Mouse (Mus musculus) hindlimb bud, embryonic 11.5 days (tissue): ENCODE measurements around the gene Kifc1.
"Not testable (repeated sequence)": the region's sequence is repeated elsewhere in the genome, so short reads cannot be mapped to it uniquely, and the experiment has no call there.

ENCODE experiments used
- DNase-seq: peaks from one replicate; pipeline ENCODE4 v3.0.0-alpha.2; 2012; ENCODE audit warnings: low read depth, low spot score; ENCODE audit errors: extremely low spot score

Kifc1 gene

DNA sequence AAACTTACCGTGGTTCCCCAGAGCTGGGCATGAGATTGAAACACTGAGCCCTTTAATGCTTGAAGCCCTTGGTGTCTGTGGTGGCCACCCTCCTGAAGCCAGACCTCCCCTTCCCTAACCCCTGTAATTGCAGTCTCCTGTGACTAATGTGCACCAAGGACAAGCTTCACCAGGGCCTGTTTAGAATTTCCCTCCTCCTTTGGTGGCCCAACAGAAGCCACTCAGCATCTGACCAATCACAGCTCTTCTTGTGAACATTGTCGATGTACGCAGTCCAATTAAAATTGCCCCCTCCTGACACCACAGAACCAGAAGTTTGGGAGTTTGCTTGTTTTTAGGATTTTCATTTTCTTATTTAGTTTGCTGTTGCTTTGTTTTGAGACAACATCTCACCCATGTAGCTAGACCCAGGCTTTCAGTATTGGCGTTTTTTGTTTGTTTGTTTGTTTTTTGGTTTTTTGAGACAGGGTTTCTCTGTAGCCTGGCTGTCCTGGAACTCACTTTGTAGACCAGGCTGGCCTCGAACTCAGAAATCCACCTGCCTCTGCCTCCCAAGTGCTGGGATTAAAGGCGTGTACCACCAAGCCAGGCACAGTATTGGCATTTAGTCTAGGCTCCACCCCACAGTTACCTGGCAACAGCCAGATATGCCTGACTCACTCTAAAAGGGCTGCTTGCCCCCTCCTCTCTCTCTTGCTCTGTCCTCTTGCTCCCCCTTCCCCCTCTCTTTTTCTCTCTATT lies 13.6 kb upstream of the Kifc1 start:
- not testable (repeated sequence) for DNase-seq

DNA sequence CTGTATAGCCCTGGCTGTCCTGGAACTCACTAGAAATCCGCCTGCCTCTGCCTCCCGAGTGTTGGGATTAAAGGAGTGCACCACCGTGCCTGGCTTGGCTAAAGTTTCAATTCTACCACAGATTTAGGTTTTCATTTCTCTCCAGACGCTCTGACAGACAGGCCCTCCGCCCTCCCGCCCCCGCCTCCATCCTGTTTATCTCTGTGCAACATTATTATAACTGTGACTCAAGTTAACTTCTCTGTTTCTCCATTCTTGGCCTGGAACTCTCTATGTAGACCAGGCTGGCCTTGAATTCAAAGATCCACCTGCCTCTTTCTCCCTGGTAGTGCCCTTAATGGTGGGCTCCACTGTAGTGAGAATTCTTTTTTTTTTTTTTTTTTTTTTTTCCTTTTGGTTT lies 12.0 kb upstream of the Kifc1 start:
- no peak for DNase-seq

GRCm38 (mm10) chr17:33902079-33902478 lies 11.6 kb upstream of the Kifc1 start:
- no peak for DNase-seq

DNA sequence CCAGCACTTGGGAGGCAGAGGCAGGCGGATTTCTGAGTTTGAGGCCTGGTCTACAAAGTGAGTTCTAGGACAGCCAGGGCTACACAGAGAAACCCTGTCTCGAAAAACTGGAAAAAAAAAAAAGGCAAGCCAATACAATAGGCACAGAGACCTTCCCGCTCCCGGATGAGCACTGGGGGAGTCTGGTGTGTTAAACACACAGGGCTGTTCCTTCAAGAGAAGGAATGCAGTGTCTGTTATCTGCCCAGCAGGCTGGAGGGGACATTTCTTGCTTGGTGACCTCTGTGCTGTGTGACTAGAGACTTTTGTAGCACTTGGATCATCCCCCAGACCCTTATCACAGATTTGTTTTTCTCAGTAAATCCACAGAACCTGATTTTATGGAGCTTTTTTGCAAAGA lies 11.2 kb upstream of the Kifc1 start:
- no peak for DNase-seq

DNA sequence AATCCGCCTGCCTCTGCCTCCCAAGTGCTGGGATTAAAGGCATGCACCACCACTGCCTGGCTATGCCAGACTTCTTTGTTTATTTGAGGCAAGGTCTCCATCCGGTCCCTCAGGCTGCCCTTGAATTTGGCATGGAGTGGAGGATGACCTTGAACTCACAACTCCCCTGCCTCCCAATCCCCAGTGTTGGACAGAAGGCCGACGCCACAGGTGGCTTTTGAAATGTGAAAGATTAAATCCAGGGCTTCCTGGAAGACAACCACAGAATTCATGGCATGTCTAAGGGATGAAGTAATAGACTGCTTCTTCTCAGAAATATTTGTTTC lies 10.5 kb upstream of the Kifc1 start:
- no peak for DNase-seq

DNA sequence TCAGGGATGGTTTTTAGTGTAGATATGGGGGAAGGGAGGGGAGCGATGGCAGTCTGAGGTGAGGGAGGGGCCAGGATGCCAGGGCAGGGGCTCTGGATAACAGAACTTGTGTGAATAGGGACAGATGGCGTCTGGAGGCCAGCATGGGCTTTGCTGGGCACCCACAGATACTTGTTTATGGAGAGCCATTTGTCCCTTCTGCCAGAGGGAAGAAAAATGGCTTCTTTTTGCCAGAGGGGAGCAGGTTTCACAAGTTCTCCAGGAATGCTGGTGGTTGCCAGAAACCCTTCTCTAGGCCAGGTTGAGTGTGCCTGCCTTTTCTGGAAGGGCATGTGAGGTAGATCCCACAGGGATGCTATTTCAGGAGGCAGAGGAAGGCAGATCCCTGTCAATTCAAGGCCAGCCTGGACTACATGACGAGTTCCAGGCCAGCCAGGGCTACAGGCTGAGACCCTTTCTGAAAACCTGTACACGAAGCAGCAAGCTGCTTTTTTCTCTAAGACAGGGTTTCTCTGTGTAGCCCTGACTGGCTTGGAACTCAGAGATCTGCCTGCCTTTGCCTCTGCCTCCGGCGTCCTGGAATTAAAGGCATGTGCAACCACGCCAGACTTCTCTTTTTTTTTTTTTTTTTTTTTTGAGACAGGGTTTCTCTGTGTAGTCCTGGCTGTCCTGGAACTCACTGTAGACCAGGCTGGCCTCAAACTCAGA lies 10.0 kb upstream of the Kifc1 start:
- DNase-seq = no peak

- DNase-seq = no peak
Observed at GRCm38 (mm10) chr17:33899642-33900041, 9.2 kb upstream of the Kifc1 start.

DNA sequence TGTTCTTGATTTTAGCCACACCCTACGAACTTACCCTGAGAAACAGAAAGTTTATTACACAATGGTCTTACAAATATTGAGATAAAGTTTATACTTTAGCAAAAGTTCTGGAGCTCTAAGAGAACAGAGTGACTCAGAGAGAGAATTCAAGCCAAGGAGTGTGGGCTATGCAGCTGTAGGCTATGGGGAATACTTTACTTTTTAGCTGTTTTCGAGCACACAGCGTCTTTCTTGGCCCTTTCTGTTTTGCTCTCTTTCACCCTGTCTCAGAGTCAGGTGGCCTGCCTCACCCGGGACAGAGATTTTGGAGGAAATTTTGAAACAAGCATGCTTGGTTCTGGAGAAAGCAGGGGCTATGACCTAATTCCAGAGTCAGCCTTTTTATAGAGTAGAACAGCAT lies 7.7 kb upstream of the Kifc1 start:
- not testable (repeated sequence) for DNase-seq

DNA sequence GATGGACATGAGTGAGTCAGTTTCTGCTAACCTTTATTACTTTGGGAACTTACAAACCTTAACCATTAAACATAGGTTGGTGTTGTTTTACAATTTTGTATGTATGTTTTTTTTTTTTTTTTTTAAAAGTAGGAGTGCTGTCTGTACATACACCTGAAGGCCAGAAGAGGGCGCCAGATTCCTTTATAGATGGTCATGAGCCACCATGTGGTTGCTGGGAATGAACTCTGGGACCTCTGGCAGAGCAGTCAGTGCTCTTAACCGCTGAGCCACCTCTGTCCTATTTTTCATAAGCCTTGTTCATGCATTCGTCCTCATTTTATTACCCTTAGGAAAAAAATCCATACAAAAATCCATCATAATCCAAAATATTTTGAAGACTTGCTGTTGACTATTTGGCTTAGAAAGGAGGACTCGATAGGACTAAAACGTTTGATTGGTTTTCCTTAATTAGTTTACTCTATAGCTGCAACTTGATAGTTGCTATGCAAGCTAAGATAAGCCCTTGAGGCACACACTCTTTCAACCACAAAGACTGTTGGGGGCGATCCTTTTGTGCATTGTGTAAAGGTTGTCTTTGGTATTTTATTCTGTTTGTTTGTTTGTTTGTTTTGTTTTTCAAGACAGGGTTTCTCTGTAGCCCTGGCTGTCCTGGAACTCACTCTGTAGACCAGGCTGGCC lies 6.8 kb upstream of the Kifc1 start:
- DNase-seq = no peak

DNA sequence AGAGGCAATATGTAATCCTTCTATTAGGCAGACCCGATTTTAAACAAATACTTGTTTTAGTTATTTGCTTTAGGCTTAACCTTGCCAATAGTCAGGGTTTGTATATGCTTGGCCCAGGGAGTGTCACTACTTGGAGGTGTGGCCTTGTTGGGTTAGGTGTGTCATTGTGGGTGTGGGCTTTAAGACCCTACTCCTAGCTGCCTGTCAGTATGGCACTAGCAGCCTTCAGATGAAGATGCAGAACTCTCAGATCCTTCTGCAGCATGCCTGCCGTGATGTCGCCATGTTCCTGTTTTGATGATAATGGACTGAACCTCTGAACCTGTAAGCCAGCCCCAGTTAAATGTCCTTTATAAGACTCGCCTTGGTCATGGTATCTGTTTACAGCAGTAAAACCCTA lies 2.5 kb upstream of the Kifc1 start:
- DNase-seq = not testable (repeated sequence)

DNA sequence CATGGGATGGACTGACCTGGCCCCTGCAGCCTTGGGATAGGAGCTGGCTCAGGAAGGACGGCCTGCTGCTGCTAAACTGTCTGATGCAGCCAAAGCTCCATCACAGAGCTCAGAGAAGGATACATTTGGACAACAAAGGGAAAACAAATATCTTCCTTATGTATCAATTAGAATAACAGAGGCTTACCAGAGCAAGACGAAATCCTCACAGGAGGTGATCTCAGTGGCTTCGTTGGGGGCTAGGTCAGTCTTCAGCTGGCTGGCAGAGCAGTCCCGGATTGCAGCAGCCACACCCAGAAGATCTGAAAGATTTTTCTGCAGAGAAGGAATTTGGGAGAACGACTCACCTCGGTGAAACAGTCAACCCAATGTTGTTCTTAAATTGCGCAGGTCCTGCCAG lies 2.0 kb upstream of the Kifc1 start:
- DNase-seq = no peak

- DNase-seq = not testable (repeated sequence)
Observed at GRCm38 (mm10) chr17:33891892-33892291, 1.4 kb upstream of the Kifc1 start.

GRCm38 (mm10) chr17:33891357-33891756 lies 896 bp upstream of the Kifc1 start:
- no peak for DNase-seq

GRCm38 (mm10) chr17:33889941-33890532 lies 424 bp downstream of the Kifc1 start:
- not testable (repeated sequence) for DNase-seq

GRCm38 (mm10) chr17:33888230-33888629 lies 2.2 kb downstream of the Kifc1 start:
- not testable (repeated sequence) for DNase-seq

GRCm38 (mm10) chr17:33887802-33888201 lies 2.7 kb downstream of the Kifc1 start:
- not testable (repeated sequence) for DNase-seq

DNA sequence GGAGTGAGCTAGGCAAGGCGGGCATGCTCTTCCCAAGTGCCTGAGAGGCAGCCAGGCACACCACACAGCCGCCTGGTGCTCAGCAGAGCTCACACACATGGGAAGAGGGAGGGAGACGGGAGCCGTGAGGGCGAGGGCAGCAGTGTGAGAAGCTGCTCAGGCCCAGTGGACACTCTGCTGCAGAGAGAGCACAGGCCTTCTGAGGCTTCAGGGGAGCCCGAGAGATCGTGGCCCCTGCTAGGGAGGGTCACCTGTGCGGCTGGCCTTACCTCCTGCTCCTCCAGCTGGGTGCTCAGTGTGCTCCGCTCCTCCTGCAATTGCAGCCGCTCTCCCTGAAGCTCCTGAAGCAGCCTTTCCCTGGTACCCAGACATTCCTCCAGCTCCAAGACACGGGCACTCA lies 6.1 kb downstream of the Kifc1 start:
- DNase-seq = not testable (repeated sequence)

GRCm38 (mm10) chr17:33875797-33876196 lies 14.7 kb downstream of the Kifc1 start:
- DNase-seq = not testable (repeated sequence)

- no peak for DNase-seq
Observed at GRCm38 (mm10) chr17:33874411-33874810, 16.1 kb downstream of the Kifc1 start.

DNA sequence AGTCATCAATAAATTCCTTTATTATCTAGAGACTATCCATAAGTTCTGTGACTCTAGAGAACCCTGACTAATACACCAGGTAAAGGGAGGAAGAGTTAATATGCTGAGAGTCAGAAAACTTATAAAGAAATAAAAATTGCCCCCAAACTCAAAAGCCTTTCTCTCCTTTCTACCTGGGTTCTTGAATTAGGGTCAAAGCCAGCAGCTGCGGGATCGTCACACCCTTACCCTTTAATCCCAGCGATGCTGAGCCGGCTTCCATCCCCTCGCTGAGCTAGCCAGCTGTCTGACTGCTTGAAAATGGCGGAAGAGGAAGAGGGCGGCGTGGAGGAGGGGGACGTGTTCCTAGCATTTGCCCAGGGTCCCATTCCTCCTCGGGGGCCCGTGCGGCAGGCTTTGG lies 16.9 kb downstream of the Kifc1 start, which contains the start of gene Gm7029:
Gm7029 (plus strand) TSS at position 301 of the 400 bp plus-strand sequence.
- not testable (repeated sequence) for DNase-seq

GRCm38 (mm10) chr17:33865330-33866030 lies 25.0 kb downstream of the Kifc1 start:
- no peak for DNase-seq
